Mouse (Mus musculus) stomach, embryonic 15.5 days (tissue): ENCODE measurements around the gene Gm3149. TPM values are rescaled to one million over a fixed set of nuclear protein-coding genes. Genes with fewer than 3 reads are reported as not detected.
"Not testable (repeated sequence)": the region's sequence is repeated elsewhere in the genome, so short reads cannot be mapped to it uniquely, and the experiment has no call there.

Experiments used
- ATAC-seq: fragments of 200-750 bp; cut with Nextera tagmentation; 2 replicates; pipeline ENCODE4 v1.8.0; 2017; ENCODE audit warnings: low read depth, moderate number of reproducible peaks, moderate TSS enrichment; ENCODE audit not compliant: insufficient read depth, low FRiP score
- H3K27ac ChIP-seq: fragments of 300-500 bp; sonication (generic); 2 replicates; pipeline ENCODE4 v1.5.1; 2015; ENCODE audit warnings: mild to moderate bottlenecking, inconsistent platforms
- H3K27me3 ChIP-seq: fragments of 300-500 bp; sonication (generic); replicated peaks from 2 replicates; pipeline ENCODE4 v1.6.1; 2015; ENCODE audit warnings: inconsistent platforms
- H3K36me3 ChIP-seq: fragments of 300-500 bp; sonication (generic); 2 replicates; pipeline ENCODE4 v1.6.1; 2015; ENCODE audit warnings: inconsistent platforms
- H3K4me1 ChIP-seq: fragments of 300-500 bp; sonication (generic); 2 replicates; pipeline ENCODE4 v1.6.1; 2015; ENCODE audit warnings: inconsistent platforms
- H3K4me2 ChIP-seq: fragments of 300-500 bp; sonication (generic); 2 replicates; pipeline ENCODE4 v1.6.1; 2015; ENCODE audit warnings: mild to moderate bottlenecking, inconsistent platforms
- H3K4me3 ChIP-seq: fragments of 300-500 bp; sonication (generic); replicated peaks from 2 replicates; pipeline ENCODE4 v1.5.1; 2015; ENCODE audit warnings: inconsistent platforms
- H3K9ac ChIP-seq: fragments of 300-500 bp; sonication (generic); 2 replicates; pipeline ENCODE4 v1.6.1; 2015; ENCODE audit warnings: inconsistent platforms
- H3K9me3 ChIP-seq: fragments of 300-500 bp; sonication (generic); 2 replicates; pipeline ENCODE4 v1.6.1; 2016; ENCODE audit warnings: inconsistent platforms
- WGBS: fragments of 180-500 bp; shearing (Covaris S2); methylation state at CpG from one replicate; pipeline ENCODE4 v1.1.7; 2015; 5-methylcytosine and 5-hydroxymethylcytosine counted together
- polyA plus RNA-seq: library from polyadenylated mRNA; unstranded; fragments of >200 nt; fragmentation: Nextera tagmentation; extraction: Ambion mirVana; gene quantifications from 2 replicates; pipeline ENCODE4 v1.2.1, GENCODE M21; 2015

The Gm3149 gene
- polyA plus RNA-seq, result not detected in 2 replicates

- H3K9ac ChIP-seq, H3K4me1 ChIP-seq, H3K4me2 ChIP-seq, H3K36me3 ChIP-seq, H3K27ac ChIP-seq, H3K4me3 ChIP-seq, H3K27me3 ChIP-seq, ATAC-seq, H3K9me3 ChIP-seq: not testable (repeated sequence)
- WGBS, result no CpG with 5 or more reads among the region's 1 CpGs
These were observed at the start of gene Gm3149 for GRCm38 (mm10) chr14:4316983-4317382. Gene Gm3149, plus strand, starts transcription at chr14:4317283.

- 90% methylated on average over 2 of the region's 2 CpGs for WGBS
- not testable (repeated sequence) for H3K9me3 ChIP-seq, ATAC-seq
These were observed 47.7 kb upstream of the Gm3149 start for GRCm38 (mm10) chr14:4269238-4269950.

GRCm38 (mm10) chr14:4279828-4280227 is 37.3 kb upstream of the Gm3149 start:
- 87% methylated on average over 3 of the region's 3 CpGs for WGBS
- not testable (repeated sequence) for H3K27ac ChIP-seq, H3K9ac ChIP-seq, H3K4me2 ChIP-seq, H3K4me3 ChIP-seq, ATAC-seq, H3K27me3 ChIP-seq, H3K4me1 ChIP-seq, H3K36me3 ChIP-seq, H3K9me3 ChIP-seq

More at GRCm38 (mm10) chr14:4269238-4269950, 47.7 kb upstream of the Gm3149 start:
- not testable (repeated sequence) for H3K27me3 ChIP-seq, H3K36me3 ChIP-seq, H3K4me2 ChIP-seq, H3K9ac ChIP-seq, H3K4me3 ChIP-seq, H3K4me1 ChIP-seq, H3K27ac ChIP-seq

- H3K4me1 ChIP-seq, H3K36me3 ChIP-seq, H3K27ac ChIP-seq, H3K9ac ChIP-seq, H3K27me3 ChIP-seq, H3K9me3 ChIP-seq, ATAC-seq: not testable (repeated sequence)
- peak within 1 kb of the TSS; percentile 69 for H3K4me2 ChIP-seq
- H3K4me3 ChIP-seq, result peak within 1 kb of the TSS; percentile 31
- 1% methylated on average over 16 of the region's 48 CpGs for WGBS
These were observed 17.5 kb downstream of the Gm3149 start, which contains the start of gene 2610042L04Rik for GRCm38 (mm10) chr14:4334476-4335080. Gene 2610042L04Rik, plus strand, starts transcription at chr14:4334763.

- not testable (repeated sequence) for H3K4me3 ChIP-seq, H3K27me3 ChIP-seq, H3K4me2 ChIP-seq, ATAC-seq, H3K27ac ChIP-seq, H3K36me3 ChIP-seq, H3K9me3 ChIP-seq, H3K9ac ChIP-seq, H3K4me1 ChIP-seq
- 6% methylated on average over 7 of the region's 8 CpGs for WGBS
These were observed 18.4 kb downstream of the Gm3149 start for GRCm38 (mm10) chr14:4335506-4335905.

GRCm38 (mm10) chr14:4368991-4369390 is 51.9 kb downstream of the Gm3149 start:
- H3K27ac ChIP-seq, H3K36me3 ChIP-seq, H3K27me3 ChIP-seq, H3K9ac ChIP-seq, H3K4me1 ChIP-seq, ATAC-seq, H3K9me3 ChIP-seq, H3K4me2 ChIP-seq, H3K4me3 ChIP-seq: not testable (repeated sequence)
- WGBS, result 72% methylated on average over 3 of the region's 3 CpGs

GRCm38 (mm10) chr14:4369691-4370090 is 52.6 kb downstream of the Gm3149 start:
- not testable (repeated sequence) for H3K4me1 ChIP-seq, H3K27ac ChIP-seq, H3K4me3 ChIP-seq, H3K9me3 ChIP-seq, ATAC-seq, H3K4me2 ChIP-seq, H3K36me3 ChIP-seq, H3K9ac ChIP-seq, H3K27me3 ChIP-seq
- 78% methylated on average over 3 of the region's 3 CpGs for WGBS

Other genes with a start within 250 kb of the Gm3149 start
- not detected in 2 replicates for gene Gm3115, start 233.2 kb upstream of the Gm3149 start, polyA plus RNA-seq
- gene Gm8108, start 206.8 kb upstream of the Gm3149 start, polyA plus RNA-seq, result 0.71 and 0.82 TPM in 2 replicates
- gene Gm3127, start 152.3 kb upstream of the Gm3149 start, polyA plus RNA-seq, result not detected in 2 replicates
- gene Gm2974, start 134.7 kb upstream of the Gm3149 start, polyA plus RNA-seq, result 0.10 and 0.22 TPM in 2 replicates
- not detected in 2 replicates for gene Gm3138, start 67.7 kb upstream of the Gm3149 start, polyA plus RNA-seq
- 0.12 TPM in 1 of 2 replicates, not detected in the other for gene 2610042L04Rik, start 17.5 kb downstream of the Gm3149 start, polyA plus RNA-seq
- gene Gm3159, start 80.2 kb downstream of the Gm3149 start, polyA plus RNA-seq, result not detected in 2 replicates
- gene Gm3164, start 98.2 kb downstream of the Gm3149 start, polyA plus RNA-seq, result 0.15 TPM in 1 of 2 replicates, not detected in the other
- not detected in 2 replicates for gene Gm3173, start 113.7 kb downstream of the Gm3149 start, polyA plus RNA-seq
- gene Gm3182, start 164.5 kb downstream of the Gm3149 start, polyA plus RNA-seq, result not detected in 2 replicates
- not detected in 2 replicates for gene Gm3047, start 238.1 kb downstream of the Gm3149 start, polyA plus RNA-seq